Mouse (Mus musculus): ENCODE results near the gene Apba2. TPM values are rescaled to one million over a fixed set of nuclear protein-coding genes. Genes with fewer than 3 reads are reported as not detected.

Gene Apba2
- polyA plus RNA-seq, 1 experiment from 2014 or later, result 0.27 TPM

DNA sequence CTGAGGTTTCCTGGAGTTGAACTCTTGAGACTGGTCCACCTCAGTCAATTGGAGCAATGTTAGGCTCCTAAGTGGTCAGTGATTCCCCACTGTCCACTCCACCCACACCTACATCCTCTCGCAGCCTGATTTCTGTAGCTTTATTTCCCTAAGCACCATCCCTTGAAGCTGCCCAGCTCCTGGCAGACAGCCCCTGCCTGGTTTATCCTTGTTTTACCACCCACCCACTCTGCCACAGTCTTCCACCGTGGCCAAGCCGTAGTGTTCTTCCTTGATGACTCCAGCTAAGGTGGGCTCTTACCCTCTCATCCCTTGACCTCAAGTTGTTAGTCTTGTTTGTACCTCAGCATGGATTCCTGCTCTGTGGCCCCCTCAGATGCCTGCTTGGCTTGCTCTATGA is 4.1 kb downstream of the Apba2 start:
- 75% methylated on average over 3 of the region's 3 CpGs for WGBS (ENCODE audit: insufficient replicate concordance)
- H3K9ac ChIP-seq, result no peak overlapping the region
- H3K36me3 ChIP-seq, result no peaks in the 10 kb centered on the region
- no peaks in the 10 kb centered on the region for H3K4me1 ChIP-seq (replicated peaks)
- ATAC-seq (ENCODE audit: low read depth) (no peak), DNase-seq (no peak)
- H3K27me3 ChIP-seq, result peaks cover 41% of the 10 kb centered on the region
- no peak overlapping the region for H3K4me2 ChIP-seq
- no peak overlapping the region for H3K27ac ChIP-seq
- H3K9me3 ChIP-seq (replicated peaks), result no peaks in the 10 kb centered on the region; the same call in 1 of the 2 replicates
- H3K4me3 ChIP-seq (replicated peaks), result no peak overlapping the region

DNA sequence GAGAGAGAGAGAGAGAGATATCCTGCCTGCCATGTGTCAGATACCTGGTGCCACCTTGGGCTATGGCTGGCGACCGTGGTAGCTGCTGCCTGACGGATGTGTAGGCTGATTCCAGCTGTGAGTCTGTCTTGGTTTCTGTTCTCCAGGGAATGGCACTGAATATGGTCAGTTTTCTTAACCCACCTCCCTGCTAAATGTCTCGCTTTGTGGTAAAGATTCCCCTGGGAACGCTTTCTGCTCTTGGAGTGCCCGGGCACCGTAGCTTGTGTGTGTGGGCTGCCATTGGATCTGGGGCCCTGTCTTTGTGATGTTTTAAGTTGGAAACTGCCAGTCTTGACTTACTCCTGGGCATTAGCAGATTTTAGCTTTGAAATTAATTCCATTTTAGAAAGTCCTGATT is 7.3 kb downstream of the Apba2 start:
- WGBS (ENCODE audit: insufficient replicate concordance), result 77% methylated on average over 7 of the region's 7 CpGs
- H3K4me2 ChIP-seq, result no peak overlapping the region
- no peak for DNase-seq

DNA sequence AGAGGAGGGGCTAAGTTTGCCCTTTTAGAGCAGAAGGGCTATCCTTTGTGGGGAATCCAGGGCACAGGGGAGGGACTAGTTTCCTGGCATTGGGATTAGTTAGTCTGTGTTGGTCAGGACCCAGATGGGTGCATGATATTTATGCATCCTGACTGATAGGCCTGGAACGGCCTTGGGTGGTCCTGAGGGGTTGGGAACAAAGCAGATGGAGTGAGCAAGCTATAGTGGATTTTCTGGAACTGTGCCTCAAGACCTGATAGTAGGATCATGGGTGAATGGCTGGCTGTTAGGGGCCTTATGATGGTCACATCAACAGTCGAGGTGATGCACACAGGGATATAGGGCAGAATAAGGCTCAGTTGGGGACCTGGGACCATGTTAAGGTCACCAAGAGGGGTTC is 8.4 kb downstream of the Apba2 start:
- Histone ChIP-seq H3K4me2 (no peak overlapping the region), H3K27ac (no peak overlapping the region), H3K4me1 (replicated peaks) (no peaks in the 10 kb centered on the region), H3K9me3 (replicated peaks) (no peaks in the 10 kb centered on the region; the same call in 1 of the 2 replicates), H3K9ac (no peak overlapping the region), H3K4me3 (replicated peaks) (no peak overlapping the region), H3K27me3 (peaks cover under 1% of the 10 kb centered on the region; the same call in 1 of the 2 replicates), H3K36me3 (no peaks in the 10 kb centered on the region)
- no peak for DNase-seq
- WGBS (ENCODE audit: insufficient replicate concordance), result 56% methylated on average over 2 of the region's 2 CpGs
- no peak for ATAC-seq (ENCODE audit: low read depth)

More for the DNA sequence above, 7.3 kb downstream of the Apba2 start:
- H3K36me3 ChIP-seq, result no peaks in the 10 kb centered on the region
- no peak overlapping the region for H3K9ac ChIP-seq
- H3K4me1 ChIP-seq (replicated peaks), result no peaks in the 10 kb centered on the region
- H3K27me3 ChIP-seq, result peaks cover 9% of the 10 kb centered on the region
- no peak overlapping the region for H3K4me3 ChIP-seq (replicated peaks)
- H3K9me3 ChIP-seq (replicated peaks), result no peaks in the 10 kb centered on the region; the same call in 1 of the 2 replicates
- no peak overlapping the region for H3K27ac ChIP-seq
- ATAC-seq (ENCODE audit: low read depth), result no peak

DNA sequence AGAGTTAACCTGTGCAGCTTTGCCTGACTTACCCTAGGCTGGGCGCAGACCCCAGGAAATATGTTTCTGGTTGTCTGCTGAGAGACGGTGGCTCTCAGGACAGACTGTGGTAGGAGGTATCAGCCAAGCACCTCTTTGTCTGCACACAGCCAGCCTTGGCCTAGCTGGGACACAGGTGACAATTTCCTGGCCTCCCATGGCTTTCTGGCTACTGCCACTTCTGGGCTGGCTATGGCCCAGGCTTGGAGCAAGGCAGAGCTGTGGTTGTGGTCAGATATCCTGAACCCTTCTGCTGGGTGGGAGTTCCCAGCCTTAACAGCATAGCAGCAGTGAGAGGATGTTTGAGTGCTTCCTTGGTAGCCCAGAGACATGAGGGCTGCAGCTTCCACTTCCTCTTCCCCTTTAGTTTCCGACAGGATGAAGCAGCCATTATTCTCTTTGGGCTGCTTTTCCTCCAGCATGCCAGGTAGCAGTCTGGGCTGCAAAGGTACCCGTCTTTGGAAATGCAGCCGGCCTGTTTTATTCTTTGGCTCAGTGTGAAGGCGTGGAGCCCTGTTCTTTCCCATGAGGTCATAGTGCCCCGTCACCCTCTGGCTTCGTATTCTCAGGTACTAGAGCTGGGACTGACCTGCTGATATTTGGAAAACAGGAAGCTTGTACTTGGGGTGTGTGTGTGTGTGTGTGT is 9.2 kb downstream of the Apba2 start:
- 49% methylated on average over 8 of the region's 8 CpGs for WGBS (ENCODE audit: insufficient replicate concordance)
- H3K4me3 ChIP-seq (replicated peaks), result no peak overlapping the region
- ATAC-seq (ENCODE audit: low read depth), result no peak
- no peak overlapping the region for H3K4me2 ChIP-seq
- DNase-seq, result no peak
- no peak overlapping the region for H3K9ac ChIP-seq
- H3K4me1 ChIP-seq (replicated peaks), result no peaks in the 10 kb centered on the region
- H3K27ac ChIP-seq, result no peak overlapping the region
- H3K36me3 ChIP-seq, result no peaks in the 10 kb centered on the region
- H3K9me3 ChIP-seq (replicated peaks), result no peaks in the 10 kb centered on the region; the same call in 1 of the 2 replicates
- no peaks in the 10 kb centered on the region for H3K27me3 ChIP-seq

DNA sequence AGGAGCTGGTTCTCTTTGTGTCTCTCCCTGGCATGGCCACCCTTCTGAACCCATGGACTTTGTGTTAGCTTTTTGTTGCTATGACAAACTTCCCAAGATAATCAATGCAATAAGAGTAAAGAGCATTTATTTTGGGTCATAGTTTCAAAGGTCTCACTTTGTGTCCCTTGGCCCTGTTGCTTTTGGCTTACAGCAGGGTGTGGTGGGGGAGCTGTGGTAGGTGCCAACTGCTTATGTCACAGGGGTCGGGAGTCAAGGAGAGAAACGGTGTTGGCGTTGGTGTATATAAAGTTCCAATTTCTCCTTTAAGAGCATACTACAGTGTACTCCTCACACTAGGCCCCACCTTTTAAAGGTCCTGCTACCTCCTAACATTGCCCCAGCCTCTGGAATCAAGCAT is 12.1 kb downstream of the Apba2 start:
- DNase-seq (no peak), ATAC-seq (ENCODE audit: low read depth) (no peak)
- Histone ChIP-seq H3K4me2 (no peak overlapping the region), H3K4me3 (replicated peaks) (no peak overlapping the region), H3K9me3 (replicated peaks) (no peaks in the 10 kb centered on the region), H3K36me3 (no peaks in the 10 kb centered on the region), H3K27me3 (no peaks in the 10 kb centered on the region), H3K27ac (no peak overlapping the region), H3K4me1 (replicated peaks) (no peaks in the 10 kb centered on the region), H3K9ac (no peak overlapping the region)
- WGBS (ENCODE audit: insufficient replicate concordance), result 64% methylated on average over 3 of the region's 3 CpGs

DNA sequence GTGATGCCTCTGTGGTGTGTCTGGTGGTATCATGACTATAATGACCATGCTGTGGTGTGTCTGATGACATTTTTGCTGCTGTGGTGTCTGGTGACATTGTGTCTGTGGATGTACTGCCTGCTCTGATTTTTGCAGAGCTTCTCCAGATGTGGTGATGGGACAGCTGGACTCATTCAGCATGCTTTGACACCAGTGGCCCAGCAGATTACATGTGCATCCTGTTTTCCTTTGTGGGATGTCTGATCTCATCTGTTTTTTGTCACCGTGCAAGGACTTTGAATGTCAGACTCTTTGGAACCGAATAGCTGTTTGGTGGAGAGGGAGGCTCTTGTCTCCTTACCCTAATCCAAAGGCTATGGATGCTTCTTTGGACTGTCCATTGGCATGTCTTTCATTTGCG is 13.8 kb downstream of the Apba2 start:
- no peak for ATAC-seq (ENCODE audit: low read depth)
- Histone ChIP-seq H3K36me3 (no peaks in the 10 kb centered on the region), H3K4me2 (no peak overlapping the region), H3K4me3 (replicated peaks) (no peak overlapping the region), H3K4me1 (replicated peaks) (no peaks in the 10 kb centered on the region), H3K27ac (no peak overlapping the region), H3K9me3 (replicated peaks) (no peaks in the 10 kb centered on the region), H3K27me3 (no peaks in the 10 kb centered on the region), H3K9ac (no peak overlapping the region)
- no peak for DNase-seq
- 66% methylated on average over 3 of the region's 3 CpGs for WGBS (ENCODE audit: insufficient replicate concordance)

DNA sequence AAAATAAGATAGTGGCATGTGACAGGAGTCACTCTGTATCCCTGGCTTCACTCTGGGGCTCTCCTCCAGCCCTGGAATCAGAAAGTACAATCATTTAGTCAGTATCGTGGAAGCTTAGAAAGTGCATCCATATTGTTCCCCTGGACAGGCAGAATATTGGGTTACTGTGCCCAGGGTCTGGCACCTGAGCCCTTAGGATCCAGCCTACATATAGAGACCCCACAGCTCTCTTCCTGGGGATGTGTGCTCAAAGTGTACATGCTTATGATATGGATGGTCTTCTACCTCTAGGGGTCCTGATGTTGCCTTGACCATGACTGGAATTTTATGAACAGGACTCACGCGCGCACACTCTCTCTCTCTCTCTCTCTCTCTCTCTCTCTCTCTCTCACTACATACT is 14.4 kb downstream of the Apba2 start:
- no peak for ATAC-seq (ENCODE audit: low read depth)
- 88% methylated on average over 4 of the region's 4 CpGs for WGBS (ENCODE audit: insufficient replicate concordance)
- H3K4me1 ChIP-seq (replicated peaks), result no peaks in the 10 kb centered on the region

DNA sequence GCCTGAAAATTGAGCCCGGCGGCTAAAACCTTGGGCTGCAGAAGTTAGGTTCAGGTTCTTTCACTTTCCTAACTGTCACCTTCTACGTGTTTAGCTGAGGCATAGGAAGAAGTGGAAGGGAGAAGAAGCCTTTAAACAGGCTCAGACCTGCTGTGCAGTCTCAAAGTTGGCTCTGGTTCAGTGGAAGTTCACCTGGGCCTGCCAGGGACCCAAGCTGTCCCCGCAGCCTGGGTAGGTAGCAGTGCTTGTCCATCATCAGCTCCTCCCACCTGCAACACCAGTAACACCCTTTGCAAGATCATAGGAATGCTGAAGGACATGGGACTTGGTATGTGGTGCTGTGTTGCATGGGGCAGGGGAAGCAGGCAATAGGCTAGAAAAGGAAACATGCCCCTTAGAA is 17.6 kb downstream of the Apba2 start:
- no peaks in the 10 kb centered on the region for H3K36me3 ChIP-seq
- no peaks in the 10 kb centered on the region for H3K27me3 ChIP-seq
- H3K27ac ChIP-seq, result no peak overlapping the region
- H3K4me2 ChIP-seq, result no peak overlapping the region
- 61% methylated on average over 4 of the region's 4 CpGs for WGBS (ENCODE audit: insufficient replicate concordance)
- H3K9me3 ChIP-seq (replicated peaks), result 0 out of 2 replicates have a peak, but pooled peaks cover 3% of the 10 kb centered on the region
- H3K9ac ChIP-seq, result no peak overlapping the region
- H3K4me1 ChIP-seq (replicated peaks), result no peaks in the 10 kb centered on the region
- ATAC-seq (ENCODE audit: low read depth) (no peak), DNase-seq (no peak)
- H3K4me3 ChIP-seq (replicated peaks), result no peak overlapping the region

More for the DNA sequence above, 14.4 kb downstream of the Apba2 start:
- Histone ChIP-seq H3K4me2 (no peak overlapping the region), H3K4me3 (replicated peaks) (no peak overlapping the region), H3K36me3 (no peaks in the 10 kb centered on the region), H3K27ac (no peak overlapping the region), H3K9me3 (replicated peaks) (no peaks in the 10 kb centered on the region), H3K27me3 (no peaks in the 10 kb centered on the region), H3K9ac (no peak overlapping the region)
- DNase-seq, result no peak

DNA sequence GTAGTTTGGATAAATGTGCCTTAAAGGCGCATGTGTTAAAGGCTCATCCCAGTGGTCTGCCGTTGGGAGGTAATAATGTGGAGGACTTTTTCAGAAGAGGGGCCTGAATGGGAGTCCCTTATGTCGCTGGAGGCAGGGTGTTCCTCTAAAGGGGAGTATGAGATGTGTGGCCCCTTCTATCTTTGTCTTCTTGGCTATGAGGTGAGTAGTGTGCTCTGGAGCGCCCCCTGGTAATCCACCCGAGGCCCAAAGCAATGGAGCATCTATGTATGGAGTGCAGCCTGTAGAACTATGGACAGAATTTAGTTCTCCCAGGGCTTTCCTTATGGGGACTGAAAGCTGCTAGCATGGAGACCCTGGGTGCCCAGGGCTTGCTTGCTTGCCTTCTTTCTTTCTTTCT is 18.0 kb downstream of the Apba2 start:
- Histone ChIP-seq H3K27me3 (no peaks in the 10 kb centered on the region), H3K9ac (no peak overlapping the region), H3K36me3 (no peaks in the 10 kb centered on the region), H3K4me1 (replicated peaks) (no peaks in the 10 kb centered on the region), H3K4me3 (replicated peaks) (no peak overlapping the region), H3K4me2 (no peak overlapping the region), H3K9me3 (replicated peaks) (0 out of 2 replicates have a peak, but pooled peaks cover 3% of the 10 kb centered on the region), H3K27ac (no peak overlapping the region)
- WGBS (ENCODE audit: insufficient replicate concordance), result 41% methylated on average over 5 of the region's 5 CpGs
- no peak for ATAC-seq (ENCODE audit: low read depth)
- DNase-seq, result no peak

DNA sequence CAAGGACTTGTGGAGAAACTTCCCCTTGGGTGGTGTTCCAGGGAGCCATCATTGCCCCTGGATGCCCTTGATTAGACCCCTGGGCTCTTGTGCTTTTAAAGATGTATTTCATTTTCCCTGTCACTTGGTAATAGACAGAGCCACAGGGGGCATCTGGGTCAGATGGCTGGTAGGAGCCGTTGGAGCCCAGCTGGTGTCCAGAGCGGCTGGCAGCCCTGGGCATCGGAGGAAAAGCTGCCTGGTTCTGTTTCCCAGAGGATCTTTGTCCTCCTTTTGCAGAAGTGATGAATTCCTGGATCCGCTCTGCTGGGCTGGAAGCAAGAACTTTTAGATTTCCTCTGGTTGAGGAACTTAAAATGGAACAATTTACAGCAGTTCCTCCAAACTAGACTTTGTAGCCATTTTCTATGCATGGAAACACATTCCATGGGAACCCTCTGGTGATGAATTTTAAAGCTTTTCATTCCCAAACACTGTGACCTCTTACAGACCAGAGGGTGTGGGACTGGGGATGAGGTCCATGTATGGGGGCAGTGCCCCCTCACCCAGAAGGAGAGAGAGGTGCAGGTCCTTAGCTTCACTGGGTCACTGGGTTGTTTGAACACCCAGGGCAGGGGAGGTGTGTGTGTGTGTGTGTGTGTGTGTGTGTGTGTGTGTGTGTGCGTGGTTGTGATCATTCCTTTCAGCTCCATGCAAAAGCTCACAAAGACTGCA is 20.3 kb downstream of the Apba2 start:
- Histone ChIP-seq H3K9ac (no peak overlapping the region), H3K4me2 (no peak overlapping the region), H3K27me3 (no peaks in the 10 kb centered on the region), H3K36me3 (no peaks in the 10 kb centered on the region), H3K4me3 (replicated peaks) (no peak overlapping the region), H3K27ac (no peak overlapping the region), H3K4me1 (replicated peaks) (no peaks in the 10 kb centered on the region), H3K9me3 (replicated peaks) (0 out of 2 replicates have a peak, but pooled peaks cover 3% of the 10 kb centered on the region)
- ATAC-seq (ENCODE audit: low read depth), result no peak
- WGBS (ENCODE audit: insufficient replicate concordance), result 58% methylated on average over 5 of the region's 5 CpGs
- no peak for DNase-seq

DNA sequence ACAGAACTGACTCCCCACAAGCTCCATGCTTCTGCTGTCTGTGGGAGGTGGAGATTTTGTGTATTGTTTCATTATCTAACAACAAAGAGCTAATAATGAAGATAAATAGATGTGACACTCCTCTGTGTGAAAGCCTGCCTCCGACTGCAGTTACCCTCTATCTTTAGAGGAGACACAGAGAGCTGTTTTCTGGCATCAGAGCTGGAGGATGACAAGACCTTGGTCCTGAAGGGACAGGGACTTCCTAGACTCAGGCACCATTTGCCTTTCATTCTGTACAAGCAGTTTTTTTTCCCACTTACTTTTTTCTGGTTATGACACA is 20.9 kb downstream of the Apba2 start:
- no peak overlapping the region for H3K4me3 ChIP-seq (replicated peaks)
- no peaks in the 10 kb centered on the region for H3K27me3 ChIP-seq
- H3K4me2 ChIP-seq, result no peak overlapping the region
- no peak overlapping the region for H3K27ac ChIP-seq
- ATAC-seq (ENCODE audit: low read depth), result no peak
- H3K9ac ChIP-seq, result no peak overlapping the region
- DNase-seq, result no peak
- WGBS (ENCODE audit: insufficient replicate concordance), result 40% methylated on average over 1 of the region's 1 CpGs
- H3K36me3 ChIP-seq, result no peaks in the 10 kb centered on the region
- H3K9me3 ChIP-seq (replicated peaks), result 0 out of 2 replicates have a peak, but pooled peaks cover 3% of the 10 kb centered on the region
- H3K4me1 ChIP-seq (replicated peaks), result no peaks in the 10 kb centered on the region

DNA sequence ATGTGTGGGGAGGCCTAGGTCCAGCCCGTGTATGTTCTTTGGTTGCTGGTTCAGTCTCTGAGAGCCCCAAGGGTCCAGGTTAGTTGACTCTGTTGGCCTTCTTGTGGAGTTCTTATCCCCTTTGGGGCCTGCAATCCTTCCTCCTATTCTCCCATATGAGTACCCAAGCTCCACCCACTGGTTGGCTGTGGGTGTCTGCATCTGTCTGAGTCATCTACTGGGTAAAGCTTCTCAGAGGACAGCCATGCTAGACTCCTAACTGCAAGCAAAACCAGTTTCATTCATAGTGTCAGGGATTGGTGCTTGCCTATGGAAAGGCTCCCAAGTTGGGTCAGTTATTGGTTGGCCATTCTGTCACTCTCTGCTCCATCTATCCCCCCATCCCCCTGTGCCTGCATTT is 29.8 kb downstream of the Apba2 start:
- ATAC-seq (ENCODE audit: low read depth) (no peak), DNase-seq (no peak)
- peaks cover 6% of the 10 kb centered on the region; the same call in 1 of the 2 replicates for H3K9me3 ChIP-seq (replicated peaks)
- H3K36me3 ChIP-seq, result no peaks in the 10 kb centered on the region
- no peaks in the 10 kb centered on the region for H3K4me1 ChIP-seq (replicated peaks)
- no peak overlapping the region for H3K4me3 ChIP-seq (replicated peaks)
- 74% methylated on average over 1 of the region's 1 CpGs for WGBS (ENCODE audit: insufficient replicate concordance)
- no peak overlapping the region for H3K4me2 ChIP-seq
- H3K27ac ChIP-seq, result no peak overlapping the region
- H3K9ac ChIP-seq, result no peak overlapping the region
- H3K27me3 ChIP-seq, result no peaks in the 10 kb centered on the region

All from liver, embryonic 13.5 days (tissue).